Mouse (Mus musculus) midbrain, embryonic 12.5 days (tissue): Measurements from ENCODE around the gene Wdr66. TPM values are rescaled to one million over a fixed set of nuclear protein-coding genes. Genes with fewer than 3 reads are reported as not detected.

Experiments used
- ATAC-seq: fragments of 200-750 bp; cut with Nextera tagmentation; 2 replicates; pipeline ENCODE4 v1.8.0; 2017; ENCODE audit warnings: low read depth, moderate TSS enrichment, moderate library complexity; ENCODE audit not compliant: low FRiP score
- H3K27ac ChIP-seq: fragments of 300-500 bp; sonication (generic); replicated peaks from 2 replicates; pipeline ENCODE4 v1.5.1; 2016; ENCODE audit warnings: mild to moderate bottlenecking
- H3K27me3 ChIP-seq: fragments of 300-500 bp; sonication (generic); 2 replicates; pipeline ENCODE4 v1.6.1; 2016; ENCODE audit warnings: mild to moderate bottlenecking
- H3K36me3 ChIP-seq: fragments of 300-500 bp; sonication (generic); 2 replicates; pipeline ENCODE4 v1.6.1; 2016
- H3K4me1 ChIP-seq: fragments of 300-500 bp; sonication (generic); 2 replicates; pipeline ENCODE4 v1.6.1; 2016
- H3K4me2 ChIP-seq: fragments of 300-500 bp; sonication (generic); replicated peaks from 2 replicates; pipeline ENCODE4 v1.6.1; 2016; ENCODE audit warnings: mild to moderate bottlenecking, moderate library complexity
- H3K4me3 ChIP-seq: fragments of 300-500 bp; sonication (generic); 2 replicates; pipeline ENCODE4 v1.5.1; 2016; ENCODE audit warnings: mild to moderate bottlenecking
- H3K9ac ChIP-seq: fragments of 300-500 bp; sonication (generic); replicated peaks from 2 replicates; pipeline ENCODE4 v1.6.1; 2016; ENCODE audit warnings: mild to moderate bottlenecking, moderate library complexity
- H3K9me3 ChIP-seq: fragments of 300-500 bp; sonication (generic); 2 replicates; pipeline ENCODE4 v1.6.1; 2016; ENCODE audit warnings: mild to moderate bottlenecking
- WGBS: fragments of 180-500 bp; shearing (Covaris S2); methylation state at CpG from one replicate; pipeline ENCODE4 v1.1.7; 2016; 5-methylcytosine and 5-hydroxymethylcytosine counted together
- polyA plus RNA-seq: library from polyadenylated mRNA; unstranded; fragments of >200 nt; fragmentation: Nextera tagmentation; extraction: Ambion mirVana; gene quantifications from 2 replicates; pipeline ENCODE4 v1.2.1, GENCODE M21; 2016

Gene Wdr66
- polyA plus RNA-seq, 1 experiment from 2014 or later: 1.1 TPM

DNA sequence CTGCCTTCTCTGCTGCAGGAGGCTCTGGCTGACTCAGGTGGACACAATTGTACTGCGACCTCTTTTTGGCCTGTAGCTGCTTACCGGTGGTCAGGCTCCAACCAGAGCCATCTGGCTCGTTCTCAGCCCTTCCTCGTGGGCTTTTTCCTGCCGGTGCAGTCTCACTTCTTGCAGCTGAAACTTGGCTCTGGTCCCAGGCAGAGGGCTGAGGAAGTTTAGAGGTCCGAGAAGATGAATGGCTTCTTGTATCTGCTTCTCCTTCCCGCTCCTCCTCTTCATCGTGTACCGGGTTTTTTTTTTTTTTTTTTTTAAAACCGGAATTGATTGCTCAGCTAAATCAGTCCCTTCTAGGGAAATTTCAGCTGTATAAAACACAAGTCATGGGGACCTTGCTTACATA lies 124.7 kb downstream of the Wdr66 start:
- WGBS: 63% methylated on average over 10 of the region's 10 CpGs

More for the DNA sequence above, 124.7 kb downstream of the Wdr66 start:
- H3K9me3 ChIP-seq: no peaks in the 10 kb centered on the region
- no peak for ATAC-seq
- no peak overlapping the region for H3K4me2 ChIP-seq
- no peaks in the 10 kb centered on the region for H3K4me1 ChIP-seq
- no peak overlapping the region for H3K27ac ChIP-seq
- H3K9ac ChIP-seq: no peak overlapping the region
- no peak overlapping the region for H3K4me3 ChIP-seq
- peaks cover 40% of the 10 kb centered on the region for H3K36me3 ChIP-seq
- H3K27me3 ChIP-seq: no peaks in the 10 kb centered on the region

Other genes with a start within 250 kb of the Wdr66 start
- gene Orai1, start 237.0 kb upstream of the Wdr66 start, polyA plus RNA-seq: 11.7 and 13.7 TPM in 2 replicates
- gene Morn3, start 205.1 kb upstream of the Wdr66 start, polyA plus RNA-seq: not detected in 2 replicates
- 10.8 and 12.7 TPM in 2 replicates for gene Tmem120b, start 183.7 kb upstream of the Wdr66 start, polyA plus RNA-seq
- gene Rhof, start 119.4 kb upstream of the Wdr66 start, polyA plus RNA-seq: 1.9 and 2.4 TPM in 2 replicates
- gene Setd1b, start 109.9 kb upstream of the Wdr66 start, polyA plus RNA-seq: 13.1 and 13.2 TPM in 2 replicates
- gene Psmd9, start 82.7 kb upstream of the Wdr66 start, polyA plus RNA-seq: 64.5 and 75.4 TPM in 2 replicates
- gene Hpd, start 69.4 kb upstream of the Wdr66 start, polyA plus RNA-seq: not detected in 2 replicates
- 56.7 and 59.8 TPM in 2 replicates for gene Bcl7a, start 91.7 kb downstream of the Wdr66 start, polyA plus RNA-seq
- 16.8 and 21.5 TPM in 2 replicates for gene Mlxip, start 142.7 kb downstream of the Wdr66 start, polyA plus RNA-seq
- gene Lrrc43, start 237.2 kb downstream of the Wdr66 start, polyA plus RNA-seq: 0.11 TPM in 1 of 2 replicates, not detected in the other
- gene Il31, start 237.4 kb downstream of the Wdr66 start, polyA plus RNA-seq: not detected in 2 replicates